Mouse (Mus musculus): Measurements from ENCODE around the gene P2ry6.

DNA sequence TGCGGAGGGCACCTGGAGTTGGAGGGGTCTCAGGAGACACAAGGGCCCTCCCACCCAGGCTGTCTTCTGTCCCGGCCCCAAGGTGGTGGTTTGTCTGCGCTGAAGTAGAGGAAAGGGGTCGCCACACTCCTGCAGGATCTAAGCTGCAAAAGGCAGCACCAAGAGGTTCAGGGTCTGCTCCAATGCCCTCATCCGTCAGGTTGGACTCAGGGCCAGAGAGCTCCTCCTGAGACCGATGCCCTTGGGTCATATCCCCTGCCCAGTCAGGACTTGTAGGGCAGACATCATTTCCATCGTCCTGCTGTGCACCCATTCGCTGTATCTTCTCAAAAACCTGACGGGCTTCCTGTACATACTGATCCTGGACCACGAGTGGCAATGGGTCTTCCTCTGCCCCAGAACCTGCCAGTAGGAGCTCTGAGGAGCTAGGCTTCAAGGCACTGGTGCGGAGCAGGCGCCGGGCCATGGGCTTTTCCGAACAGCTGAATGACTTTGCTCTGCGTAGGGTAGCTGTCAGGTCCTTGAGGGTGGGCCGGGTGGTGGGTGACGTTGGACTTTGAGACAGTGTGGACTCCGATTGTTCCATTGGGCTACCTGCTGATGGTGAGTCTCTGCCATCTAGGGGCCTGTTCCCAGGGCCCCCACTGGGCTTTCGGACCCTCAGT lies 44.7 kb downstream of the P2ry6 start:
- TF ChIP-seq CTCF (IDR thresholded peaks at IDR 0.05; ENCODE audit: extremely low read depth, insufficient read length, insufficient replicate concordance, low read depth, low read length) (no peak), POLR2A (IDR thresholded peaks at IDR 0.05; ENCODE audit: low read depth, low read length) (no peak)

Data from small intestine, adult 2 months (tissue).